25 mouse cellular contexts compared by ENCODE assay signal in genomic region chr3:116618855-116619254, GRCm38 (mm10). TPM values are rescaled to one million over a fixed set of nuclear protein-coding genes. Genes with fewer than 3 reads are reported as not detected.
"Had no signal": no experiment of that assay in that cellular context is flagged by ENCODE, and none has a peak within 500 bp of the region (broad histone marks: within the 10 kb centered on the region; RNA-seq: fewer than 3 reads in every experiment).

No protein-coding gene starts in this region.

- DNase-seq: kidney, adult 11 months; kidney, adult 8-10 months; kidney, postnatal 10 days; kidney, postnatal 36 days; left cerebral cortex, postnatal 4 days; liver, postnatal 0 days; lung, embryonic 14.5 days; retina, postnatal 1 day; right cerebral cortex, postnatal 25 days; spleen, adult 18-20 months; thymus, postnatal 25 days had no signal

- H3K4me3 ChIP-seq: kidney, embryonic 15.5 days; limb, embryonic 12.5 days; limb, embryonic 15.5 days; megakaryocyte, embryonic 14.5 days; midbrain, embryonic 12.5 days; midbrain, embryonic 15.5 days; myocyte; neural tube, embryonic 13.5 days; stomach, embryonic 15.5 days had no signal

- ATAC-seq: liver, postnatal 0 days; lung, postnatal 0 days; midbrain, embryonic 15.5 days had no signal

- H3K27ac ChIP-seq: kidney, embryonic 15.5 days; limb, embryonic 12.5 days; limb, embryonic 15.5 days; liver, embryonic 14.5 days; macrophage; midbrain, embryonic 12.5 days; midbrain, embryonic 15.5 days; neural tube, embryonic 13.5 days; stomach, embryonic 15.5 days had no signal

RNA-seq across cellular contexts. Expression of gene Lrrc39, which starts 56.1 kb away (rescaled TPM):
- total RNA-seq: left cerebral cortex, adult 18-20 months; left cerebral cortex, postnatal 4 days; monocyte, adult 5-6 weeks had no signal
